Mouse (Mus musculus) liver, postnatal 0 days (tissue): ENCODE data around the gene Adora2a.

ENCODE experiments used
- CTCF ChIP-seq: sonication (generic); IDR thresholded peaks from 2 replicates; pipeline ENCODE4 v1.5.1; 2016; ENCODE audit warnings: antibody characterized with exemption, low read depth
- EP300 ChIP-seq: IDR thresholded peaks from 2 replicates; pipeline ENCODE4 v1.6.1; 2016; ENCODE audit warnings: antibody characterized with exemption, low read depth, mild to moderate bottlenecking

GRCm38 (mm10) chr10:75320321-75320720 lies 3.6 kb downstream of the Adora2a start:
- TF ChIP-seq CTCF (no peak), EP300 (no peak)
